Mouse (Mus musculus): ENCODE data around the gene Saxo1.

The Saxo1 gene

GRCm38 (mm10) chr4:86416401-86417025 lies 141.6 kb downstream of the Saxo1 start:
- Histone ChIP-seq H3K36me3 (ENCODE audit: control insufficient read depth, insufficient read depth, low read length, poor library complexity, severe bottlenecking) (no peaks in the 10 kb centered on the region), H3K27me3 (ENCODE audit: control insufficient read depth, insufficient read depth, low read length, poor library complexity, severe bottlenecking) (no peaks in the 10 kb centered on the region)
- no peak for DNase-seq (ENCODE audit: low read depth, low spot score)

DNA sequence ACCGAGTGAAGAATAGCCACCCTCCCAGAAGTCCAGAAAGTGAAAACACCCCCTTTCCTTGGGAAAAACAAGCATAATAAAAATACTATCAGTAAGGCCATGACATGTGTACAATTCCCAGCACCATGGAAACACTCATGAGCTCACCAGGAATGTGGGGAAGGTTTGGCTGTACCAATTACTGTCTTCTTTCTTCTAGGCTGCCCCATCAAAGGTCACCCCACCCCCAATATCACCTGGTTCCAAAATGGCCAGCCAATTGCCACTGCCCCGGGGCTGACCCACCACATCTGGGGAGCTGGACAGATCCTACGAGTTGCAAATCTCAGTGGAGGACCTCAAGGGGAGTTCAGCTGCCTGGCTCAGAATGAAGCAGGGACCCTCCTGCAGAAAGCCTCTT lies 144.7 kb downstream of the Saxo1 start:
- Histone ChIP-seq H3K36me3 (ENCODE audit: control insufficient read depth, insufficient read depth, low read length, poor library complexity, severe bottlenecking) (no peaks in the 10 kb centered on the region), H3K27me3 (ENCODE audit: control insufficient read depth, insufficient read depth, low read length, poor library complexity, severe bottlenecking) (no peaks in the 10 kb centered on the region)
- no peak for DNase-seq (ENCODE audit: low read depth, low spot score)

DNA sequence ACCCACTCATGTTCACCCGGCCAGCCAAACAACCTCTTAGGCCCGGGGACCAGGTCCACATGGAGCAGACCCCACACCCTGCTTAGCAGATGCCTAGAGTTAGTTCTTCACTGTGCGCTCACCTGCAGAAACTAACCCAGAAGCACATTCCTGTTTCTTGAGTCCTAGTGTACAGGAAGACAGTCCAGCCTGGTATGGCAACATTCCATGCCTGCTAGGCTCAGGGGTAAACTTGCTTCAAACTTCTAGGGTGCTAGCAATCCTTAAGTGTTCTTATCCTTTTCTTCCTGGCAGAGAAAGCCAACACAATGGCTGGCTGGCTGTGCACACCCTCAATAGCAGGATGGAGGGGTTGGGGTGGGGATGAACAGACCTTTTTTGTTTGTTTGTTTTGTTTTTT lies 147.2 kb downstream of the Saxo1 start:
- DNase-seq (ENCODE audit: low read depth, low spot score) = no peak
- Histone ChIP-seq H3K36me3 (ENCODE audit: control insufficient read depth, insufficient read depth, low read length, poor library complexity, severe bottlenecking) (no peaks in the 10 kb centered on the region), H3K27me3 (ENCODE audit: control insufficient read depth, insufficient read depth, low read length, poor library complexity, severe bottlenecking) (no peaks in the 10 kb centered on the region)

- Histone ChIP-seq H3K27me3 (ENCODE audit: control insufficient read depth, insufficient read depth, low read length, poor library complexity, severe bottlenecking) (no peaks in the 10 kb centered on the region), H3K36me3 (ENCODE audit: control insufficient read depth, insufficient read depth, low read length, poor library complexity, severe bottlenecking) (no peaks in the 10 kb centered on the region)
- DNase-seq (ENCODE audit: low read depth, low spot score) = no peak
Measured at GRCm38 (mm10) chr4:86408421-86408820, 149.7 kb downstream of the Saxo1 start.

DNA sequence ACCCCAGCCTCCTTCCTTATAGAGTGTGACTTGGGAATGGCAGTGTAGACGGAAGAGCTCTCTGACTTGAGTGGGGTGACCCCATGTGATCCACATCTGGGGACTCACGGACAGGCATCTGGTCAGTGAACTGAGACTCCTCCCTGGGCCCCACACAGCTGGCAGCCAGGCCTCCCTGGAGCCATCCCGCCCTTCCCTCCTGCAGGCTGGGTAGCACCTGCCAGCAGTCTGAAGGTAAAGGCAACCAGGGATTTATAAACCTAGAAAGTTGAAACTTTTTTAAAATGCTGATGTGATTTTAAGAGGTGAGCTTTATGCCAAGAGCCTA lies 151.0 kb downstream of the Saxo1 start:
- DNase-seq (ENCODE audit: low read depth, low spot score) = no peak
- Histone ChIP-seq H3K36me3 (ENCODE audit: control insufficient read depth, insufficient read depth, low read length, poor library complexity, severe bottlenecking) (no peaks in the 10 kb centered on the region), H3K27me3 (ENCODE audit: control insufficient read depth, insufficient read depth, low read length, poor library complexity, severe bottlenecking) (no peaks in the 10 kb centered on the region)

DNA sequence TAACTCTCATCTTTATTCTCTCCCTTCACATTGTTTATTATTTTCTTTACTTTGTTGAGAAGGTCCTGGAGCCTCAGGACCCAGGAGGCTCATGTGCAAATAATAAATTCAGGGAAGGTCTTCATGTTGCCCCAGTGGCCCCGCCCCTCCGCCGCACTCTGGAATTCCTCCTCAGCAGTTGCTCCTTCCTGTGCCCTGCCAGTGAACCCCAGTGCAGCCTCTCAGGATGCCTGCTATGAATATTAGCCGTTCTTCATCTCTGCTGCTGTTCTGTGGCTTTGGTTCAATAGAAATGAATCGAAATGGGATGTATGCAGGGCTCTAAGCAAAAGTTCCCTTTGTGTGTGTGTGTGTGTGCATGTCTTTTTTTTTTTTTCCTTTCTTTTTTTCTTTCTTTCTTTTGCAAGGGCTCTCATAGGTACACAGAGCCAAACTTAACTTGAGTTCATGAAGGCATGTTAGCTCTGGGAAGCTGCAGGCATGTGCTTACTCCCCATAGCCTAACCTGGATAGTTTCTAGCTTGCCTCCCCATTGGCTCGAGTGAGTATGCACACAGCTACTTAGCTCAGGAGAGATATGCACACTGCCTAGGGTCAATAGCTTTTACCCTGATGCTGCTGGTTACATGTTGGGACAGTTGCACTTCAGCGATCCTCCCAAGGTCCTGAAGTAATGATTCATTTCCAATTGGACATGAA lies 151.5 kb downstream of the Saxo1 start:
- no peaks in the 10 kb centered on the region for H3K27me3 ChIP-seq (ENCODE audit: control insufficient read depth, insufficient read depth, low read length, poor library complexity, severe bottlenecking)
- DNase-seq (ENCODE audit: low read depth, low spot score) = no peak

DNA sequence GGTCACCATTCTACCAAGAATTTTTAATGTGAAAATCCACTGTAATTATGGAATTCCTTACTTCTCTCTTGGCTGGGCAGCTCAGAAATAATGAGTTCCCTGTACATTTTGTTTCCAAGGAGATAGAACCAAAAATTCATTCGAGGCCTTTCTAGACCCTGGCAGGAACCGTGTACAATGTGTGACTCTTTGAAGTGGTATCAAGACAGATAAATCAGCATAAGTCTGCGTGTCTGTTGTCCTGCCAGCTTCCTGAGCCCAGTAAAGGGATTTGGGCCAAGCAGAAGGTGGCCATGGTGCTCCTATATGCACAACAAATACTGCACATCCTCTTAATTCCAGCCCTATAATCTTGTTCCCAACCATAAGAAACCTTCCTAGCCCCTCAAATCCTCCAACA lies 157.0 kb downstream of the Saxo1 start:
- Histone ChIP-seq H3K27me3 (ENCODE audit: control insufficient read depth, insufficient read depth, low read length, poor library complexity, severe bottlenecking) (no peaks in the 10 kb centered on the region), H3K36me3 (ENCODE audit: control insufficient read depth, insufficient read depth, low read length, poor library complexity, severe bottlenecking) (no peaks in the 10 kb centered on the region)
- DNase-seq (ENCODE audit: low read depth, low spot score) = no peak

More for the DNA sequence above, 151.5 kb downstream of the Saxo1 start:
- H3K36me3 ChIP-seq (ENCODE audit: control insufficient read depth, insufficient read depth, low read length, poor library complexity, severe bottlenecking) = no peaks in the 10 kb centered on the region

GRCm38 (mm10) chr4:86397470-86397869 lies 160.7 kb downstream of the Saxo1 start:
- DNase-seq (ENCODE audit: low read depth, low spot score) = no peak
- H3K36me3 ChIP-seq (ENCODE audit: control insufficient read depth, insufficient read depth, low read length, poor library complexity, severe bottlenecking) = no peaks in the 10 kb centered on the region
- H3K27me3 ChIP-seq (ENCODE audit: control insufficient read depth, insufficient read depth, low read length, poor library complexity, severe bottlenecking) = no peaks in the 10 kb centered on the region

- DNase-seq (ENCODE audit: low read depth, low spot score) = no peak
- Histone ChIP-seq H3K27me3 (ENCODE audit: control insufficient read depth, insufficient read depth, low read length, poor library complexity, severe bottlenecking) (no peaks in the 10 kb centered on the region), H3K36me3 (ENCODE audit: control insufficient read depth, insufficient read depth, low read length, poor library complexity, severe bottlenecking) (no peaks in the 10 kb centered on the region)
Measured at GRCm38 (mm10) chr4:86396672-86397288, 161.3 kb downstream of the Saxo1 start.

DNA sequence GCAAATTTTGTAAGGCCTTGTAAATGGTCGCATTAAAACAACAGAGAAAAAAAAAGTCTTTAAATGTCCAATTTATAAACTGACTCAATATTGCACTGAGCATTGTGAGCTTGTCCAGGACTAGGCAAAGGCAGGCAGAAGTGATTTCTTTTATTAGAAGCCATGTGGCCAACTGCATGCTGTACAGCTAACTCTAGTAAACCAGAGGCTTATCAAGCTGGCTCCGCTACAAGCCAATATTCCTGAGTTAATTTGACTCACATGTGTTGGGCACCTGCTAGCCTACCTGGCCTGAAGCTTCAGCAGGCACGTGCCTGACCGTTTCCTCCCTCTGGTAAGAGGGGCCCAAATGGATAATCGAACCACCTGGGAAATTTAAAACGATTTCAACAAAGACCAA lies 162.5 kb downstream of the Saxo1 start:
- Histone ChIP-seq H3K36me3 (ENCODE audit: control insufficient read depth, insufficient read depth, low read length, poor library complexity, severe bottlenecking) (no peaks in the 10 kb centered on the region), H3K27me3 (ENCODE audit: control insufficient read depth, insufficient read depth, low read length, poor library complexity, severe bottlenecking) (no peaks in the 10 kb centered on the region)
- no peak for DNase-seq (ENCODE audit: low read depth, low spot score)

Measured in splenic B cell, adult 2 months (primary cell).